Mouse (Mus musculus): ENCODE measurements around the gene Prph2.

- TF ChIP-seq POLR2A (IDR thresholded peaks at IDR 0.05; ENCODE audit: low read depth, low read length) (no peak), CTCF (IDR thresholded peaks at IDR 0.05; ENCODE audit: borderline replicate concordance, insufficient read depth, low read length) (no peak)
These were observed 43.4 kb upstream of the Prph2 start for GRCm38 (mm10) chr17:46866836-46867235.

Data from embryonic fibroblast, embryonic 13.5 days (primary cell).